Mouse (Mus musculus) spleen, adult 2 months (tissue): Measurements from ENCODE around the gene Sh3pxd2b.

Experiments used
- CTCF ChIP-seq: fragments of 200-500 bp; IDR thresholded peaks from 2 replicates; pipeline ENCODE4 v1.5.1; 2011; ENCODE audit warnings: mild to moderate bottlenecking, inconsistent platforms; ENCODE audit not compliant: insufficient read depth, insufficient read length, insufficient replicate concordance; ENCODE audit errors: extremely low read depth
- POLR2A ChIP-seq: fragments of 200-500 bp; IDR thresholded peaks from 2 replicates; pipeline ENCODE4 v1.6.1; 2011; ENCODE audit warnings: low read depth, low read length, inconsistent platforms

GRCm38 (mm10) chr11:32399261-32399660, 51.6 kb downstream of the Sh3pxd2b start:
- no peak for TF ChIP-seq CTCF
- TF ChIP-seq POLR2A = no peak
